Mouse (Mus musculus): ENCODE data around the gene Hivep3.

GRCm38 (mm10) chr4:119967636-119968035 is 234.1 kb downstream of the Hivep3 start:
- TF ChIP-seq POLR2A (IDR thresholded peaks at IDR 0.05; ENCODE audit: insufficient read length, low read depth) (no peak), TCF12 (IDR thresholded peaks at IDR 0.05; ENCODE audit: insufficient read depth, poor library complexity, severe bottlenecking) (no peak), MYOG (IDR thresholded peaks at IDR 0.05; ENCODE audit: control insufficient read depth in 1 of 3, insufficient read depth in 1 of 3, insufficient read length in 2 of 3, low read depth in 2 of 3) (no peak), USF1 (IDR thresholded peaks at IDR 0.05; ENCODE audit: low read depth) (no peak), MAX (IDR thresholded peaks at IDR 0.05; ENCODE audit: low read depth) (no peak), MYOD1 (IDR thresholded peaks at IDR 0.05; ENCODE audit: control insufficient read depth in 1 of 3, insufficient read length in 2 of 3, low read depth in 2 of 3) (no peak), TCF3 (IDR thresholded peaks at IDR 0.05; ENCODE audit: insufficient read length, low read depth) (no peak), SRF (IDR thresholded peaks at IDR 0.05; ENCODE audit: control insufficient read depth, insufficient read length, low read depth) (no peak)

Measured in myocyte (in vitro differentiated cells).